Mouse (Mus musculus): ENCODE data around the gene Mthfd1l. TPM values are rescaled to one million over a fixed set of nuclear protein-coding genes. Genes with fewer than 3 reads are reported as not detected.

The Mthfd1l gene
- polyA plus RNA-seq, 1 experiment from 2014 or later: 10.4 TPM

- no peaks in the 10 kb centered on the region for H3K9me3 ChIP-seq (ENCODE audit: control insufficient read depth, low read length)
- H3K9ac ChIP-seq (ENCODE audit: low read depth, low read length): no peak overlapping the region
- H3K27ac ChIP-seq (ENCODE audit: low read depth, low read length): no peak overlapping the region
- no peak overlapping the region for H3K4me2 ChIP-seq (replicated peaks; ENCODE audit: low read depth, low read length)
- H3K4me3 ChIP-seq (ENCODE audit: low read depth, low read length): no peak overlapping the region
- 69% methylated on average over 3 of the region's 4 CpGs for WGBS
- no peaks in the 10 kb centered on the region for H3K4me1 ChIP-seq (replicated peaks; ENCODE audit: control insufficient read depth, insufficient read depth, low read length)
- no peak for ATAC-seq (ENCODE audit: low FRiP score)
- no peaks in the 10 kb centered on the region for H3K36me3 ChIP-seq (ENCODE audit: control insufficient read depth, insufficient read depth, low read length)
- H3K27me3 ChIP-seq (ENCODE audit: control insufficient read depth, insufficient read depth, low read length): no peaks in the 10 kb centered on the region
- DNase-seq (ENCODE audit: low spot score): no peak
Measured at GRCm38 (mm10) chr10:4046496-4046895, 73.6 kb downstream of the Mthfd1l start.

DNA sequence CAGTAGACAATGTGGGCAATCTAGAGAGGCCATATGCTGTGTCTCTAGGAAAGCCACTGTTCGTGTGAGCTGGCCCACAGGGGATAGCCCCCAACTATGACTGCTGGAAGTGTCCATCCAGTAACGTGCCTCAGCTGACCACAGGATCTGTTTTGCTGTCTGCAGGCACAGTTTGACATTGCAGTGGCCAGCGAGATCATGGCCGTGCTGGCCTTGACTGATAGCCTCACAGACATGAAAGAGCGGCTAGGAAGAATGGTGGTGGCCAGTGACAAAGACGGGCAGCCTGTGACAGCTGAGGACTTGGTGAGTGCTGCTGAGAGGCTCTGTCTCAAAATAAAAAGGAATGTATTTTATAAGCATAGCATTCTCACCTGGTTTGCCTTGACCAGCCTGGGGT is 74.7 kb downstream of the Mthfd1l start:
- Histone ChIP-seq H3K9ac (ENCODE audit: low read depth, low read length) (no peak overlapping the region), H3K4me1 (replicated peaks; ENCODE audit: control insufficient read depth, insufficient read depth, low read length) (no peaks in the 10 kb centered on the region), H3K36me3 (ENCODE audit: control insufficient read depth, insufficient read depth, low read length) (no peaks in the 10 kb centered on the region), H3K27me3 (ENCODE audit: control insufficient read depth, insufficient read depth, low read length) (no peaks in the 10 kb centered on the region), H3K4me2 (replicated peaks; ENCODE audit: low read depth, low read length) (no peak overlapping the region), H3K4me3 (ENCODE audit: low read depth, low read length) (no peak overlapping the region), H3K9me3 (ENCODE audit: control insufficient read depth, low read length) (no peaks in the 10 kb centered on the region), H3K27ac (ENCODE audit: low read depth, low read length) (no peak overlapping the region)
- no peak for ATAC-seq (ENCODE audit: low FRiP score)
- 80% methylated on average over 6 of the region's 6 CpGs for WGBS
- no peak for DNase-seq (ENCODE audit: low spot score)

DNA sequence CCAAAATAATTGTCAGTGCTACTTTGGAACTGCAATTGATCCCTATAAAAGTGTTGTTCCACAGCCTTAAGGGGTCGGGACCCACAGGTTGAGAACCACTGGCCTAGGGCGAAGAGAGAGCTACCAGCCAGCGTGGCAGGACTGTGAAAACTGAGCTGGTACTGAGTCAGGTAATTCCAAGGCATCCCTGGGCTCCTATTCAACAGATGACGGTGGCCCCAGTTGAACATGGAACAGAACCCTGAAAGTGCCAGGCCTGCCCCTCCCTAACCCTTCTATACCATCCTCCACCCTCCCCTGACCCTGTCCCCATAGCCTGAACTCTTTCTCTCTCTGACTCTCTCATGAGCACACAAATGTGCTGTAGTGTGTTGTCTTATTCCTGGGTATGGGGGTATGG is 77.3 kb downstream of the Mthfd1l start:
- H3K36me3 ChIP-seq (ENCODE audit: control insufficient read depth, insufficient read depth, low read length): no peaks in the 10 kb centered on the region
- H3K27me3 ChIP-seq (ENCODE audit: control insufficient read depth, insufficient read depth, low read length): no peaks in the 10 kb centered on the region
- H3K9me3 ChIP-seq (ENCODE audit: control insufficient read depth, low read length): no peaks in the 10 kb centered on the region
- H3K4me3 ChIP-seq (ENCODE audit: low read depth, low read length): no peak overlapping the region
- WGBS: 88% methylated on average over 4 of the region's 4 CpGs
- DNase-seq (ENCODE audit: low spot score) (no peak), ATAC-seq (ENCODE audit: low FRiP score) (no peak)
- H3K4me2 ChIP-seq (replicated peaks; ENCODE audit: low read depth, low read length): no peak overlapping the region
- H3K27ac ChIP-seq (ENCODE audit: low read depth, low read length): no peak overlapping the region
- no peaks in the 10 kb centered on the region for H3K4me1 ChIP-seq (replicated peaks; ENCODE audit: control insufficient read depth, insufficient read depth, low read length)
- no peak overlapping the region for H3K9ac ChIP-seq (ENCODE audit: low read depth, low read length)

DNA sequence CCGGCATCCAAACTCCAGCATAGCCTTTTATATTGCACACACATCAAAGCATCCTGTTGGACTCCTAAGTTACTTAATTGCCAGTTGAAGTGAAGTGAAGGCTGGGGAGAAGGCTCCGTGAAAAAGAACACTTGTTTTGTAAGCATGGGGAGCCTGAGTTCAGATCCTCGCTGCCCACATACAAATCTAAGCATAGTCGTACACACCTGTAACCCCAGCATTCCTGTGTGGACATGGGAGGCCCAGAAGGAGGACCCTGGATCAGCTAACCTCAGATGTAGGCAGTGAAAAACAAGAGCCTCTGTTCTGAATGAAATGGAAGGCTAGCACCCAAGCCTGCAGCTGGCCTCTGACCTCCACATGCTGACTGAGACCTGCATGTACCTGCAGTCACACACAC is 79.8 kb downstream of the Mthfd1l start:
- H3K9ac ChIP-seq (ENCODE audit: low read depth, low read length): no peak overlapping the region
- no peak overlapping the region for H3K4me2 ChIP-seq (replicated peaks; ENCODE audit: low read depth, low read length)
- 85% methylated on average over 4 of the region's 4 CpGs for WGBS
- no peaks in the 10 kb centered on the region for H3K27me3 ChIP-seq (ENCODE audit: control insufficient read depth, insufficient read depth, low read length)
- H3K4me1 ChIP-seq (replicated peaks; ENCODE audit: control insufficient read depth, insufficient read depth, low read length): no peaks in the 10 kb centered on the region
- ATAC-seq (ENCODE audit: low FRiP score) (no peak), DNase-seq (ENCODE audit: low spot score) (no peak)
- H3K9me3 ChIP-seq (ENCODE audit: control insufficient read depth, low read length): no peaks in the 10 kb centered on the region
- no peaks in the 10 kb centered on the region for H3K36me3 ChIP-seq (ENCODE audit: control insufficient read depth, insufficient read depth, low read length)
- no peak overlapping the region for H3K27ac ChIP-seq (ENCODE audit: low read depth, low read length)
- H3K4me3 ChIP-seq (ENCODE audit: low read depth, low read length): no peak overlapping the region

- Histone ChIP-seq H3K4me2 (replicated peaks; ENCODE audit: low read depth, low read length) (no peak overlapping the region), H3K27me3 (ENCODE audit: control insufficient read depth, insufficient read depth, low read length) (no peaks in the 10 kb centered on the region), H3K4me3 (ENCODE audit: low read depth, low read length) (no peak overlapping the region), H3K9ac (ENCODE audit: low read depth, low read length) (no peak overlapping the region), H3K36me3 (ENCODE audit: control insufficient read depth, insufficient read depth, low read length) (no peaks in the 10 kb centered on the region), H3K27ac (ENCODE audit: low read depth, low read length) (no peak overlapping the region), H3K4me1 (replicated peaks; ENCODE audit: control insufficient read depth, insufficient read depth, low read length) (no peaks in the 10 kb centered on the region), H3K9me3 (ENCODE audit: control insufficient read depth, low read length) (no peaks in the 10 kb centered on the region)
- ATAC-seq (ENCODE audit: low FRiP score) (no peak), DNase-seq (ENCODE audit: low spot score) (peak; percentile 11)
- WGBS: 72% methylated on average over 19 of the region's 19 CpGs
Measured at GRCm38 (mm10) chr10:4053278-4054061, 80.6 kb downstream of the Mthfd1l start.

GRCm38 (mm10) chr10:4054589-4054988 is 81.7 kb downstream of the Mthfd1l start:
- H3K9ac ChIP-seq (ENCODE audit: low read depth, low read length): no peak overlapping the region
- WGBS: 86% methylated on average over 1 of the region's 1 CpGs
- no peaks in the 10 kb centered on the region for H3K36me3 ChIP-seq (ENCODE audit: control insufficient read depth, insufficient read depth, low read length)
- DNase-seq (ENCODE audit: low spot score): no peak
- H3K4me2 ChIP-seq (replicated peaks; ENCODE audit: low read depth, low read length): no peak overlapping the region
- no peak overlapping the region for H3K4me3 ChIP-seq (ENCODE audit: low read depth, low read length)
- no peak for ATAC-seq (ENCODE audit: low FRiP score)
- no peaks in the 10 kb centered on the region for H3K9me3 ChIP-seq (ENCODE audit: control insufficient read depth, low read length)
- H3K27ac ChIP-seq (ENCODE audit: low read depth, low read length): no peak overlapping the region
- no peaks in the 10 kb centered on the region for H3K27me3 ChIP-seq (ENCODE audit: control insufficient read depth, insufficient read depth, low read length)
- H3K4me1 ChIP-seq (replicated peaks; ENCODE audit: control insufficient read depth, insufficient read depth, low read length): no peaks in the 10 kb centered on the region

DNA sequence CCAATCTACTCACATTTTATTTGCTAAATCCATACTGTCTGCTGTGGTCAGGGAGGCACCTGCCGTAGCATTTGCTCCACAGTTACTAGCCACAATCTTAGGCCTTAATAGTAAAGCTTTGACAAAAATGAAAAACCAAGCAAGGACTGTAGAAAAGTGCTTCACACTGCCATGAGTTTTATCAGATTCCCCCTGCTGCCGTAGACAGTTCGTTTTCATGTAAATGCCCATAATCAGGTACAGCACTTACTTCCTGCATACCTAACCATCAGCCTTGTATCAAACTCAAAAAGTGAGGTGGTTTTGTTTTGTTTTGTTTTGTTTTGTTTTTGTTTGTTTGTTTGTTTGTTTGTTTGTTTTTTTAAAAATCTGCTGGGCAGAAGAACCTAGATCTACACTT is 84.5 kb downstream of the Mthfd1l start:
- 92% methylated on average over 3 of the region's 3 CpGs for WGBS
- Histone ChIP-seq H3K27me3 (ENCODE audit: control insufficient read depth, insufficient read depth, low read length) (no peaks in the 10 kb centered on the region), H3K9me3 (ENCODE audit: control insufficient read depth, low read length) (no peaks in the 10 kb centered on the region), H3K9ac (ENCODE audit: low read depth, low read length) (no peak overlapping the region), H3K27ac (ENCODE audit: low read depth, low read length) (no peak overlapping the region), H3K4me2 (replicated peaks; ENCODE audit: low read depth, low read length) (no peak overlapping the region), H3K4me3 (ENCODE audit: low read depth, low read length) (no peak overlapping the region), H3K4me1 (replicated peaks; ENCODE audit: control insufficient read depth, insufficient read depth, low read length) (no peaks in the 10 kb centered on the region), H3K36me3 (ENCODE audit: control insufficient read depth, insufficient read depth, low read length) (no peaks in the 10 kb centered on the region)
- DNase-seq (ENCODE audit: low spot score) (no peak), ATAC-seq (ENCODE audit: low FRiP score) (no peak)

DNA sequence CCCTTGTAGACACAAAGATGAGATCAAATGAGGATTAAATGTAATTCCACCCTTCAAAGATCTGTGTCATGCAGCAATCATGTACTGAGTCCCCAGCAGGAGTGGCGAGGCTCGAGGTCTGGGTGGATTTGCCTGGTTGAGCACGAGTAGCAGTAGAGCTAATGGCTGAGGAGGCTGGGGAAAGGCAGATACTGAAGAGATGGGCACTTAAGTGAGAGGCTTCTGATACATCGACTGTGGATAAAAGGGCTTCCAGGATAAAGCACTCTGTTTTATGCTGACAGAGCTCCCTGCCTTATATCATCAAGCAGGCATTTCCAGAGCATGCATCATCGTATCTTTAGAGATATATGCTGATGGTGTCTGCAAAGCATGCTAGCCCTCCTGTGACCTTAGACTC is 84.9 kb downstream of the Mthfd1l start:
- Histone ChIP-seq H3K27ac (ENCODE audit: low read depth, low read length) (no peak overlapping the region), H3K4me1 (replicated peaks; ENCODE audit: control insufficient read depth, insufficient read depth, low read length) (no peaks in the 10 kb centered on the region), H3K36me3 (ENCODE audit: control insufficient read depth, insufficient read depth, low read length) (no peaks in the 10 kb centered on the region), H3K4me2 (replicated peaks; ENCODE audit: low read depth, low read length) (no peak overlapping the region), H3K27me3 (ENCODE audit: control insufficient read depth, insufficient read depth, low read length) (no peaks in the 10 kb centered on the region), H3K9me3 (ENCODE audit: control insufficient read depth, low read length) (no peaks in the 10 kb centered on the region), H3K9ac (ENCODE audit: low read depth, low read length) (no peak overlapping the region), H3K4me3 (ENCODE audit: low read depth, low read length) (no peak overlapping the region)
- 79% methylated on average over 5 of the region's 5 CpGs for WGBS
- ATAC-seq (ENCODE audit: low FRiP score): no peak
- no peak for DNase-seq (ENCODE audit: low spot score)

All from hindbrain, embryonic 11.5 days (tissue).